Mouse (Mus musculus) CH12.LX (cell line): ENCODE results near the gene Hcrt. TPM values are rescaled to one million over a fixed set of nuclear protein-coding genes. Genes with fewer than 3 reads are reported as not detected.

Source experiments
- DNase-seq: peaks from one replicate; pipeline ENCODE4 v3.0.0-alpha.2; 2013; ENCODE audit errors: extremely low read depth
- H3K27ac ChIP-seq: 2 replicates; pipeline ENCODE4 v1.5.1; 2012; ENCODE audit warnings: low read depth, mild to moderate bottlenecking, control low read depth, moderate library complexity; ENCODE audit not compliant: insufficient read depth
- H3K27me3 ChIP-seq: replicated peaks from 2 replicates; pipeline ENCODE3; 2012; ENCODE audit warnings: inconsistent platforms
- H3K36me3 ChIP-seq, 2 experiments: replicated peaks in 1 of 2; 2 replicates each; pipeline versions ENCODE3 to v1.6.1; 2012; ENCODE audit warnings: inconsistent platforms in 1 of 2, low read length in 1 of 2, mild to moderate bottlenecking in 1 of 2, mixed read lengths in 1 of 2, moderate library complexity in 1 of 2; ENCODE audit not compliant: control insufficient read depth in 1 of 2, insufficient read depth in 1 of 2
- H3K4me1 ChIP-seq, 2 experiments: 2 replicates each; pipeline ENCODE4 v1.6.1; 2012; ENCODE audit warnings: inconsistent platforms in 1 of 2, moderate library complexity in 1 of 2; ENCODE audit not compliant: insufficient read depth in 2 of 2, control insufficient read depth in 1 of 2
- H3K4me2 ChIP-seq: 2 replicates; pipeline ENCODE4 v1.6.1; 2012; ENCODE audit warnings: low read depth, mild to moderate bottlenecking, control low read depth; ENCODE audit not compliant: poor library complexity, insufficient read depth, severe bottlenecking
- H3K4me3 ChIP-seq, 3 experiments: fragments of 150-350 bp in 1 of 3; sonication (generic) in 1 of 3; replicated peaks in 1 of 3; 2 replicates each; pipeline versions ENCODE3 to v1.5.1; 2011 to 2012; ENCODE audit warnings: low read depth in 2 of 3, low read length in 2 of 3, mild to moderate bottlenecking in 2 of 3, moderate library complexity in 2 of 3, control low read depth in 1 of 3, improper control_type of control experiment in 1 of 3, inconsistent platforms in 1 of 3, mixed read lengths in 1 of 3; ENCODE audit not compliant: poor library complexity in 1 of 3
- H3K79me2 ChIP-seq: replicated peaks from 2 replicates; pipeline ENCODE4 v1.6.1; 2012; ENCODE audit warnings: mild to moderate bottlenecking, moderate library complexity; ENCODE audit not compliant: control insufficient read depth, poor library complexity, insufficient read depth, severe bottlenecking; ENCODE audit errors: extremely low read depth
- H3K9ac ChIP-seq: 2 replicates; pipeline ENCODE4 v1.6.1; 2012; ENCODE audit warnings: low read depth, mild to moderate bottlenecking, control low read depth, moderate library complexity; ENCODE audit not compliant: insufficient read depth
- H3K9me3 ChIP-seq: replicated peaks from 2 replicates; pipeline ENCODE3; 2012; ENCODE audit warnings: low read length, inconsistent platforms, mixed read lengths
- BHLHE40 ChIP-seq: IDR thresholded peaks from 2 replicates; pipeline ENCODE4 v1.6.1; 2011; ENCODE audit warnings: mild to moderate bottlenecking, low read depth, low read length, improper control_type of control experiment
- CHD1 ChIP-seq: IDR thresholded peaks from 2 replicates; pipeline ENCODE4 v1.6.1; 2012; ENCODE audit warnings: low read depth, low read length, improper control_type of control experiment, inconsistent platforms
- CHD2 ChIP-seq: IDR thresholded peaks from 2 replicates; pipeline ENCODE4 v1.6.1; 2011; ENCODE audit warnings: low read length, improper control_type of control experiment
- CTCF ChIP-seq, 2 experiments: IDR thresholded peaks in 1 of 2; conservative IDR thresholded peaks in 1 of 2; 2 replicates each; pipeline ENCODE4 v1.5.1; 2011 to 2012; ENCODE audit warnings: low read depth in 2 of 2, low read length in 2 of 2, improper control_type of control experiment in 1 of 2, inconsistent platforms in 1 of 2, mild to moderate bottlenecking in 1 of 2, moderate library complexity in 1 of 2
- ELF1 ChIP-seq: IDR thresholded peaks from 2 replicates; pipeline ENCODE4 v1.6.1; 2014; ENCODE audit warnings: low read depth, mild to moderate bottlenecking, inconsistent platforms, low read length, improper control_type of control experiment
- EP300 ChIP-seq: IDR thresholded peaks from 2 replicates; pipeline ENCODE4 v1.6.1; 2011; ENCODE audit warnings: low read length, improper control_type of control experiment
- ETS1 ChIP-seq: conservative IDR thresholded peaks from 2 replicates; pipeline ENCODE4 v1.6.1; 2012; ENCODE audit warnings: low read depth, mild to moderate bottlenecking, inconsistent platforms, low read length, improper control_type of control experiment, moderate library complexity
- GABPA ChIP-seq: IDR thresholded peaks from 2 replicates; pipeline ENCODE4 v1.6.1; 2012; ENCODE audit warnings: low read depth, low read length, improper control_type of control experiment, inconsistent platforms; ENCODE audit not compliant: insufficient replicate concordance
- HCFC1 ChIP-seq: IDR thresholded peaks from 2 replicates; pipeline ENCODE4 v1.6.1; 2012; ENCODE audit warnings: low read depth, mild to moderate bottlenecking, inconsistent platforms, low read length, improper control_type of control experiment
- IRF4 ChIP-seq: IDR thresholded peaks from 2 replicates; pipeline ENCODE4 v1.6.1; 2014; ENCODE audit warnings: low read depth, mild to moderate bottlenecking, inconsistent platforms, low read length, improper control_type of control experiment
- JUN ChIP-seq: IDR thresholded peaks from 2 replicates; pipeline ENCODE4 v1.6.1; 2011; ENCODE audit warnings: low read depth, mild to moderate bottlenecking, low read length, improper control_type of control experiment, moderate library complexity; ENCODE audit not compliant: insufficient read depth
- JUND ChIP-seq: conservative IDR thresholded peaks from 2 replicates; pipeline ENCODE4 v1.6.1; 2011; ENCODE audit warnings: low read depth, low read length, improper control_type of control experiment
- KAT2A ChIP-seq: IDR thresholded peaks from 2 replicates; pipeline ENCODE4 v1.6.1; 2012; ENCODE audit warnings: low read length, improper control_type of control experiment, inconsistent platforms; ENCODE audit not compliant: insufficient replicate concordance
- MAFK ChIP-seq: IDR thresholded peaks from 2 replicates; pipeline ENCODE4 v1.6.1; 2011; ENCODE audit warnings: low read length, improper control_type of control experiment; ENCODE audit not compliant: insufficient replicate concordance
- MAX ChIP-seq: IDR thresholded peaks from 2 replicates; pipeline ENCODE4 v1.6.1; 2011; ENCODE audit warnings: low read length, improper control_type of control experiment
- MAZ ChIP-seq: IDR thresholded peaks from 2 replicates; pipeline ENCODE4 v1.6.1; 2012; ENCODE audit warnings: low read depth, mild to moderate bottlenecking, inconsistent platforms, low read length, improper control_type of control experiment, moderate library complexity
- MEF2A ChIP-seq: IDR thresholded peaks from 2 replicates; pipeline ENCODE4 v1.6.1; 2014; ENCODE audit warnings: low read depth, mild to moderate bottlenecking, inconsistent platforms, low read length, improper control_type of control experiment, borderline replicate concordance
- MXI1 ChIP-seq: IDR thresholded peaks from 2 replicates; pipeline ENCODE4 v1.6.1; 2011; ENCODE audit warnings: mild to moderate bottlenecking, low read depth, low read length, improper control_type of control experiment
- NELFE ChIP-seq: IDR thresholded peaks from 2 replicates; pipeline ENCODE4 v1.6.1; 2011; ENCODE audit warnings: low read depth, low read length, improper control_type of control experiment
- NRF1 ChIP-seq: IDR thresholded peaks from 2 replicates; pipeline ENCODE4 v1.6.1; 2014; ENCODE audit warnings: low read depth, mild to moderate bottlenecking, inconsistent platforms, low read length, improper control_type of control experiment, moderate library complexity
- PAX5 ChIP-seq: IDR thresholded peaks from 2 replicates; pipeline ENCODE4 v1.6.1; 2012; ENCODE audit warnings: low read length, inconsistent platforms, mixed read lengths
- POLR2A ChIP-seq: IDR thresholded peaks from 2 replicates; pipeline ENCODE4 v1.6.1; 2011; ENCODE audit warnings: low read depth, mild to moderate bottlenecking, improper control_type of control experiment, low read length
- POLR2AphosphoS2 ChIP-seq: IDR thresholded peaks from 2 replicates; pipeline ENCODE4 v1.6.1; 2011; ENCODE audit warnings: low read depth, low read length, improper control_type of control experiment
- RAD21 ChIP-seq: IDR thresholded peaks from 2 replicates; pipeline ENCODE4 v1.6.1; 2011; ENCODE audit warnings: low read depth, mild to moderate bottlenecking, low read length, improper control_type of control experiment, moderate library complexity
- SMC3 ChIP-seq: IDR thresholded peaks from 2 replicates; pipeline ENCODE4 v1.6.1; 2011; ENCODE audit warnings: low read depth, low read length, improper control_type of control experiment
- TBP ChIP-seq: conservative IDR thresholded peaks from 2 replicates; pipeline ENCODE4 v1.6.1; 2011; ENCODE audit warnings: low read depth, low read length, improper control_type of control experiment
- TCF12 ChIP-seq: IDR thresholded peaks from 2 replicates; pipeline ENCODE4 v1.6.1; 2014; ENCODE audit warnings: low read depth, mild to moderate bottlenecking, inconsistent platforms, low read length, improper control_type of control experiment
- UBTF ChIP-seq: IDR thresholded peaks from 2 replicates; pipeline ENCODE4 v1.6.1; 2012; ENCODE audit warnings: low read depth, mild to moderate bottlenecking, inconsistent platforms, low read length, improper control_type of control experiment, moderate library complexity
- USF2 ChIP-seq: conservative IDR thresholded peaks from 2 replicates; pipeline ENCODE4 v1.6.1; 2011; ENCODE audit warnings: low read depth, low read length, improper control_type of control experiment
- ZC3H11A ChIP-seq: IDR thresholded peaks from 2 replicates; pipeline ENCODE4 v1.6.1; 2012; ENCODE audit warnings: low read depth, mild to moderate bottlenecking, inconsistent platforms, low read length, improper control_type of control experiment
- ZKSCAN1 ChIP-seq: IDR thresholded peaks from 2 replicates; pipeline ENCODE4 v1.6.1; 2012; ENCODE audit warnings: low read depth, inconsistent platforms, low read length, improper control_type of control experiment, borderline replicate concordance
- ZMIZ1 ChIP-seq: IDR thresholded peaks from 2 replicates; pipeline ENCODE4 v1.6.1; 2012; ENCODE audit warnings: low read depth, mild to moderate bottlenecking, inconsistent platforms, low read length, improper control_type of control experiment
- dilution Hi-C: fragments of 300-500 bp; cut with MboI; formaldehyde crosslinking; loops from 2 replicates; pipeline ENCODE4 v1.14.3; 2020; ENCODE audit warnings: low sequenced_read_pairs; ENCODE audit not compliant: extremely low pct_unique_long_range_greater_than_20kb, extremely low pct_ligation_motif_present
- in situ Hi-C: fragments of 300-500 bp; cut with MboI; formaldehyde crosslinking; loops from 3 replicates; pipeline ENCODE4 v1.14.3; 2019; ENCODE audit warnings: low sequenced_read_pairs, low pct_ligation_motif_present, low pct_unique_long_range_greater_than_20kb, mixed read lengths
- polyA plus RNA-seq: library from polyadenylated mRNA; unstranded; fragments of >175 nt; gene quantifications from 2 replicates; pipeline ENCODE4 v1.2.1, GENCODE M21; 2012; ENCODE audit warnings: low read depth; ENCODE audit not compliant: insufficient read length
- total RNA-seq, 2 experiments: library from RNA; depleted of rRNA; stranded (reverse); fragments of 300-350 nt in 1 of 2; fragments of >200 nt in 1 of 2; gene quantifications; 2 replicates each; pipeline ENCODE4 v1.2.3; 2012 to 2014

The Hcrt gene
- total and polyA plus RNA-seq, 3 experiments, result not detected

GRCm38 (mm10) chr11:100766726-100767125 is 4.0 kb upstream of the Hcrt start:
- Histone ChIP-seq H3K79me2 (no peaks in the 10 kb centered on the region), H3K9ac (no peak overlapping the region), H3K36me3 (peaks cover 5 to 29% of the 10 kb centered on the region in 2 experiments), H3K4me3 (no peak overlapping the region), H3K4me2 (no peak overlapping the region), H3K9me3 (no peaks in the 10 kb centered on the region), H3K27ac (no peak overlapping the region), H3K27me3 (peaks cover 12% of the 10 kb centered on the region), H3K4me1 (peaks cover 3 to 31% of the 10 kb centered on the region in 2 experiments; a peak in 3 of 4 replicates)
- in situ Hi-C loops (loop anchor here (10.0 kb wide), 1 partner anchor 188 kb away; no protein-coding TSS in a partner anchor), dilution Hi-C loops (no loop called here)
- no peak for DNase-seq
- TF ChIP-seq USF2 (no peak), PAX5 (no peak), RAD21 (no peak), SMC3 (no peak), MXI1 (no peak), ETS1 (no peak), POLR2AphosphoS2 (no peak), EP300 (no peak), MAZ (no peak), ELF1 (no peak), ZKSCAN1 (no peak), ZC3H11A (no peak), CHD2 (no peak), UBTF (no peak), MAFK (no peak), CTCF (conservative IDR thresholded peaks at IDR 0.05 in 1 of 2, IDR thresholded peaks at IDR 0.05 in 1 of 2; ENCODE audit: low read depth in 2 of 2, low read length in 2 of 2) (no peak), ZMIZ1 (no peak), KAT2A (no peak), JUN (no peak)

- Histone ChIP-seq H3K4me1 (peaks cover 24 to 51% of the 10 kb centered on the region in 2 experiments), H3K27ac (no peak overlapping the region), H3K9me3 (no peaks in the 10 kb centered on the region), H3K36me3 (peaks cover 3 to 7% of the 10 kb centered on the region in 2 experiments), H3K4me3 (peak overlapping the region; percentile 50 to 70 (median 51)), H3K4me2 (peak overlapping the region; percentile 29), H3K27me3 (peaks cover 12% of the 10 kb centered on the region), H3K9ac (peak overlapping the region; percentile 11; the same call in 1 of the 2 replicates), H3K79me2 (no peaks in the 10 kb centered on the region)
- peak; percentile 85 for DNase-seq
- in situ Hi-C loops (loop anchor here (10.0 kb wide), 1 partner anchor 193 kb away; no protein-coding TSS in a partner anchor), dilution Hi-C loops (no loop called here)
- TF ChIP-seq TCF12 (peak; percentile 65; the same call in 1 of the 2 replicates), TBP (no peak), POLR2AphosphoS2 (no peak), NELFE (peak; percentile 64; the same call in 1 of the 2 replicates), CHD2 (no peak), JUN (no peak), ZC3H11A (no peak), MAX (peak; percentile 72; the same call in 1 of the 2 replicates), USF2 (no peak), EP300 (no peak), KAT2A (0 out of 2 replicates have a peak, but pooled peaks have one; percentile 31), MAFK (no peak), MEF2A (peak; percentile 68), POLR2A (peak; percentile 27; the same call in 1 of the 2 replicates), IRF4 (no peak; the same call in 1 of the 2 replicates), CHD1 (no peak), GABPA (no peak), HCFC1 (peak; percentile 53), BHLHE40 (no peak), ZMIZ1 (no peak), NRF1 (peak; percentile 99), CTCF (conservative IDR thresholded peaks at IDR 0.05 in 1 of 2, IDR thresholded peaks at IDR 0.05 in 1 of 2; ENCODE audit: low read depth in 2 of 2, low read length in 2 of 2) (peak; percentile 21 to 72; a peak in 3 of 4 replicates), JUND (no peak)
Observed at GRCm38 (mm10) chr11:100761547-100762045, 1.1 kb downstream of the Hcrt start.
